Mouse (Mus musculus): ENCODE results near the gene Xrra1. TPM values are rescaled to one million over a fixed set of nuclear protein-coding genes. Genes with fewer than 3 reads are reported as not detected.

The Xrra1 gene
- polyA plus RNA-seq, 1 experiment from 2014 or later, result 1.0 TPM

GRCm38 (mm10) chr7:99911038-99911437, 52.1 kb downstream of the Xrra1 start:
- H3K4me3 ChIP-seq, result no peak overlapping the region
- no peak for ATAC-seq (replicated peaks)
- H3K4me2 ChIP-seq, result no peak overlapping the region
- H3K36me3 ChIP-seq (replicated peaks), result no peaks in the 10 kb centered on the region
- no peaks in the 10 kb centered on the region for H3K9me3 ChIP-seq
- H3K9ac ChIP-seq, result no peak overlapping the region
- 79% methylated on average over 5 of the region's 5 CpGs for WGBS
- H3K27me3 ChIP-seq (replicated peaks), result no peaks in the 10 kb centered on the region
- no peak overlapping the region for H3K27ac ChIP-seq
- H3K4me1 ChIP-seq, result no peaks in the 10 kb centered on the region

GRCm38 (mm10) chr7:99914316-99914715, 55.4 kb downstream of the Xrra1 start:
- Histone ChIP-seq H3K27me3 (replicated peaks) (peaks cover 15% of the 10 kb centered on the region; the same call in 1 of the 2 replicates), H3K4me1 (peaks cover 17% of the 10 kb centered on the region), H3K9ac (no peak overlapping the region), H3K9me3 (no peaks in the 10 kb centered on the region), H3K4me2 (no peak overlapping the region), H3K36me3 (replicated peaks) (no peaks in the 10 kb centered on the region), H3K27ac (no peak overlapping the region), H3K4me3 (no peak overlapping the region)
- WGBS, result 87% methylated on average over 10 of the region's 10 CpGs
- ATAC-seq (replicated peaks), result no peak

GRCm38 (mm10) chr7:99915511-99915910, 56.6 kb downstream of the Xrra1 start:
- no peak for ATAC-seq (replicated peaks)
- Histone ChIP-seq H3K9me3 (no peaks in the 10 kb centered on the region), H3K27me3 (replicated peaks) (peaks cover 15% of the 10 kb centered on the region; the same call in 1 of the 2 replicates), H3K9ac (no peak overlapping the region), H3K36me3 (replicated peaks) (no peaks in the 10 kb centered on the region), H3K4me3 (no peak overlapping the region), H3K4me2 (no peak overlapping the region), H3K4me1 (peaks cover 17% of the 10 kb centered on the region), H3K27ac (no peak overlapping the region)
- 73% methylated on average over 2 of the region's 2 CpGs for WGBS

- Histone ChIP-seq H3K4me3 (peak overlapping the region; percentile 29), H3K9me3 (no peaks in the 10 kb centered on the region), H3K4me2 (peak overlapping the region; percentile 57), H3K27ac (no peak overlapping the region), H3K9ac (peak overlapping the region; percentile 17; the same call in 1 of the 2 replicates), H3K27me3 (replicated peaks) (peaks cover 15% of the 10 kb centered on the region; the same call in 1 of the 2 replicates), H3K4me1 (peaks cover 17% of the 10 kb centered on the region), H3K36me3 (replicated peaks) (no peaks in the 10 kb centered on the region)
- peak; percentile 48 for ATAC-seq (replicated peaks)
- 6% methylated on average over 22 of the region's 22 CpGs for WGBS
Observed at GRCm38 (mm10) chr7:99916741-99917319, 57.9 kb downstream of the Xrra1 start.

GRCm38 (mm10) chr7:99917320-99917844, 58.5 kb downstream of the Xrra1 start:
- WGBS, result under 1% methylated on average over 36 of the region's 36 CpGs
- no peak overlapping the region for H3K27ac ChIP-seq

GRCm38 (mm10) chr7:99919164-99919563, 60.2 kb downstream of the Xrra1 start:
- no peak overlapping the region for H3K4me2 ChIP-seq
- WGBS, result 97% methylated on average over 2 of the region's 2 CpGs

More at GRCm38 (mm10) chr7:99917320-99917844, 58.5 kb downstream of the Xrra1 start:
- Histone ChIP-seq H3K27me3 (replicated peaks) (peaks cover 15% of the 10 kb centered on the region; the same call in 1 of the 2 replicates), H3K36me3 (replicated peaks) (no peaks in the 10 kb centered on the region), H3K4me3 (peak overlapping the region; percentile 29), H3K9ac (peak overlapping the region; percentile 17; the same call in 1 of the 2 replicates), H3K9me3 (no peaks in the 10 kb centered on the region), H3K4me2 (peak overlapping the region; percentile 57), H3K4me1 (peaks cover 17% of the 10 kb centered on the region)
- peak; percentile 59 for ATAC-seq (replicated peaks)

GRCm38 (mm10) chr7:99919971-99920370, 61.1 kb downstream of the Xrra1 start:
- ATAC-seq (replicated peaks), result no peak
- peaks cover 15% of the 10 kb centered on the region; the same call in 1 of the 2 replicates for H3K27me3 ChIP-seq (replicated peaks)
- H3K9me3 ChIP-seq, result no peaks in the 10 kb centered on the region
- H3K9ac ChIP-seq, result no peak overlapping the region
- no peak overlapping the region for H3K27ac ChIP-seq
- peaks cover 12% of the 10 kb centered on the region; the same call in 1 of the 2 replicates for H3K36me3 ChIP-seq (replicated peaks)
- H3K4me3 ChIP-seq, result no peak overlapping the region
- H3K4me2 ChIP-seq, result no peak overlapping the region
- WGBS, result 97% methylated on average over 6 of the region's 6 CpGs
- H3K4me1 ChIP-seq, result peaks cover 17% of the 10 kb centered on the region

More at GRCm38 (mm10) chr7:99919164-99919563, 60.2 kb downstream of the Xrra1 start:
- Histone ChIP-seq H3K4me1 (peaks cover 17% of the 10 kb centered on the region), H3K9ac (no peak overlapping the region), H3K4me3 (no peak overlapping the region), H3K36me3 (replicated peaks) (peaks cover 8% of the 10 kb centered on the region; the same call in 1 of the 2 replicates), H3K9me3 (no peaks in the 10 kb centered on the region), H3K27me3 (replicated peaks) (peaks cover 15% of the 10 kb centered on the region; the same call in 1 of the 2 replicates), H3K27ac (no peak overlapping the region)
- ATAC-seq (replicated peaks), result no peak

- Histone ChIP-seq H3K4me3 (no peak overlapping the region), H3K27ac (no peak overlapping the region), H3K9me3 (no peaks in the 10 kb centered on the region), H3K4me2 (no peak overlapping the region), H3K9ac (no peak overlapping the region), H3K4me1 (peaks cover 17% of the 10 kb centered on the region), H3K27me3 (replicated peaks) (peaks cover 15% of the 10 kb centered on the region; the same call in 1 of the 2 replicates), H3K36me3 (replicated peaks) (peaks cover 15% of the 10 kb centered on the region; the same call in 1 of the 2 replicates)
- no peak for ATAC-seq (replicated peaks)
- WGBS, result 82% methylated on average over 2 of the region's 2 CpGs
Observed at GRCm38 (mm10) chr7:99920416-99920815, 61.5 kb downstream of the Xrra1 start.

GRCm38 (mm10) chr7:99926916-99927714, 68.2 kb downstream of the Xrra1 start:
- Histone ChIP-seq H3K27ac (no peak overlapping the region), H3K4me2 (no peak overlapping the region), H3K4me1 (no peaks in the 10 kb centered on the region), H3K9me3 (no peaks in the 10 kb centered on the region), H3K9ac (no peak overlapping the region), H3K36me3 (replicated peaks) (peaks cover 24% of the 10 kb centered on the region; the same call in 1 of the 2 replicates), H3K4me3 (no peak overlapping the region), H3K27me3 (replicated peaks) (no peaks in the 10 kb centered on the region)
- 76% methylated on average over 10 of the region's 10 CpGs for WGBS
- ATAC-seq (replicated peaks), result no peak

GRCm38 (mm10) chr7:99935758-99936157, 76.8 kb downstream of the Xrra1 start:
- 89% methylated on average over 1 of the region's 1 CpGs for WGBS
- ATAC-seq (replicated peaks), result no peak
- Histone ChIP-seq H3K27ac (no peak overlapping the region), H3K27me3 (replicated peaks) (no peaks in the 10 kb centered on the region), H3K9me3 (no peaks in the 10 kb centered on the region), H3K4me3 (no peak overlapping the region), H3K4me2 (no peak overlapping the region), H3K9ac (no peak overlapping the region), H3K36me3 (replicated peaks) (peaks cover 7% of the 10 kb centered on the region; the same call in 1 of the 2 replicates), H3K4me1 (no peaks in the 10 kb centered on the region)

GRCm38 (mm10) chr7:99940669-99941068, 81.8 kb downstream of the Xrra1 start:
- no peak for ATAC-seq (replicated peaks)
- peaks cover 13% of the 10 kb centered on the region; the same call in 1 of the 2 replicates for H3K36me3 ChIP-seq (replicated peaks)

GRCm38 (mm10) chr7:99944520-99944919, 85.6 kb downstream of the Xrra1 start:
- no peak for ATAC-seq (replicated peaks)
- 97% methylated on average over 3 of the region's 3 CpGs for WGBS
- Histone ChIP-seq H3K27me3 (replicated peaks) (no peaks in the 10 kb centered on the region), H3K36me3 (replicated peaks) (peaks cover 13% of the 10 kb centered on the region; the same call in 1 of the 2 replicates), H3K4me3 (no peak overlapping the region), H3K9ac (no peak overlapping the region), H3K4me2 (no peak overlapping the region), H3K27ac (no peak overlapping the region), H3K9me3 (no peaks in the 10 kb centered on the region), H3K4me1 (no peaks in the 10 kb centered on the region)

More at GRCm38 (mm10) chr7:99940669-99941068, 81.8 kb downstream of the Xrra1 start:
- H3K27ac ChIP-seq, result no peak overlapping the region
- 100% methylated on average over 1 of the region's 1 CpGs for WGBS
- H3K9me3 ChIP-seq, result no peaks in the 10 kb centered on the region
- H3K4me2 ChIP-seq, result no peak overlapping the region
- no peaks in the 10 kb centered on the region for H3K4me1 ChIP-seq
- no peak overlapping the region for H3K9ac ChIP-seq
- H3K4me3 ChIP-seq, result no peak overlapping the region
- no peaks in the 10 kb centered on the region for H3K27me3 ChIP-seq (replicated peaks)
